Mouse (Mus musculus) lung, postnatal 0 days (tissue): ENCODE data around the gene 2010111I01Rik. TPM values are rescaled to one million over a fixed set of nuclear protein-coding genes. Genes with fewer than 3 reads are reported as not detected.

Source experiments
- ATAC-seq: fragments of 200-750 bp; cut with Nextera tagmentation; 2 replicates; pipeline ENCODE4 v1.8.0; 2017; ENCODE audit warnings: moderate library complexity
- DNase-seq: peaks from one replicate; pipeline ENCODE4 v3.0.0-alpha.2; 2016; ENCODE audit warnings: low spot score
- H3K27ac ChIP-seq: fragments of 300-500 bp; sonication (generic); 2 replicates; pipeline ENCODE4 v1.5.1; 2014; ENCODE audit warnings: antibody characterized with exemption, mild to moderate bottlenecking, low read length, mixed read lengths
- H3K27me3 ChIP-seq: fragments of 300-500 bp; sonication (generic); replicated peaks from 2 replicates; pipeline ENCODE4 v1.6.1; 2014; ENCODE audit warnings: low read length, mixed read lengths; ENCODE audit not compliant: insufficient read depth
- H3K36me3 ChIP-seq: fragments of 300-500 bp; sonication (generic); 2 replicates; pipeline ENCODE4 v1.6.1; 2014; ENCODE audit warnings: low read length, mixed read lengths; ENCODE audit not compliant: insufficient read depth
- H3K4me1 ChIP-seq: fragments of 300-500 bp; sonication (generic); 2 replicates; pipeline ENCODE4 v1.6.1; 2014; ENCODE audit warnings: antibody characterized with exemption, low read depth, low read length, mixed read lengths; ENCODE audit not compliant: insufficient read depth
- H3K4me2 ChIP-seq: fragments of 300-500 bp; sonication (generic); replicated peaks from 2 replicates; pipeline ENCODE4 v1.6.1; 2014; ENCODE audit warnings: low read depth, mild to moderate bottlenecking, low read length, moderate library complexity, mixed read lengths
- H3K4me3 ChIP-seq: fragments of 300-500 bp; sonication (generic); 2 replicates; pipeline ENCODE4 v1.5.1; 2014; ENCODE audit warnings: low read depth, low read length
- H3K9ac ChIP-seq: fragments of 300-500 bp; sonication (generic); replicated peaks from 2 replicates; pipeline ENCODE4 v1.6.1; 2014; ENCODE audit warnings: low read depth, mild to moderate bottlenecking
- H3K9me3 ChIP-seq: fragments of 300-500 bp; sonication (generic); 2 replicates; pipeline ENCODE4 v1.6.1; 2016; ENCODE audit warnings: low read length, mixed read lengths
- CTCF ChIP-seq: IDR thresholded peaks from 2 replicates; pipeline ENCODE4 v1.5.1; 2016; ENCODE audit warnings: antibody characterized with exemption, mild to moderate bottlenecking
- EP300 ChIP-seq: IDR thresholded peaks from 2 replicates; pipeline ENCODE4 v1.6.1; 2016; ENCODE audit warnings: antibody characterized with exemption, mild to moderate bottlenecking, control low read depth
- WGBS: fragments of 180-500 bp; shearing (Covaris S2); extraction: QIAGEN DNeasy Blood & Tissue Kit; methylation state at CpG from one replicate; pipeline ENCODE4 v1.1.7; 2014; 5-methylcytosine and 5-hydroxymethylcytosine counted together
- polyA plus RNA-seq: library from polyadenylated mRNA; unstranded; fragments of >200 nt; fragmentation: Nextera tagmentation; extraction: Ambion mirVana; gene quantifications from 2 replicates; pipeline ENCODE4 v1.2.1, GENCODE M21; 2015

The 2010111I01Rik gene
- polyA plus RNA-seq, 1 experiment from 2014 or later: 130 TPM

GRCm38 (mm10) chr13:63198038-63198437 is 233.3 kb downstream of the 2010111I01Rik start:
- H3K4me1 ChIP-seq: no peaks in the 10 kb centered on the region
- 61% methylated on average over 1 of the region's 1 CpGs for WGBS
- H3K9ac ChIP-seq: no peak overlapping the region
- no peaks in the 10 kb centered on the region for H3K36me3 ChIP-seq
- ATAC-seq: peak; percentile 79
- no peak overlapping the region for H3K27ac ChIP-seq
- peak; percentile 64 for DNase-seq
- TF ChIP-seq CTCF (no peak), EP300 (peak; percentile 76)
- H3K4me2 ChIP-seq: no peak overlapping the region
- H3K4me3 ChIP-seq: no peak overlapping the region
- no peaks in the 10 kb centered on the region for H3K27me3 ChIP-seq
- H3K9me3 ChIP-seq: no peaks in the 10 kb centered on the region

GRCm38 (mm10) chr13:63199588-63199987 is 234.9 kb downstream of the 2010111I01Rik start:
- WGBS: 45% methylated on average over 2 of the region's 2 CpGs
- Histone ChIP-seq H3K27me3 (no peaks in the 10 kb centered on the region), H3K9ac (no peak overlapping the region), H3K4me3 (no peak overlapping the region), H3K27ac (no peak overlapping the region), H3K36me3 (no peaks in the 10 kb centered on the region), H3K4me1 (no peaks in the 10 kb centered on the region), H3K9me3 (no peaks in the 10 kb centered on the region), H3K4me2 (no peak overlapping the region)
- ATAC-seq (no peak), DNase-seq (no peak)
- no peak for TF ChIP-seq EP300
- no peak for TF ChIP-seq CTCF

- ATAC-seq (no peak), DNase-seq (no peak)
- WGBS: 78% methylated on average over 8 of the region's 8 CpGs
- Histone ChIP-seq H3K27me3 (no peaks in the 10 kb centered on the region), H3K36me3 (no peaks in the 10 kb centered on the region), H3K9ac (no peak overlapping the region), H3K4me3 (no peak overlapping the region), H3K9me3 (no peaks in the 10 kb centered on the region), H3K27ac (no peak overlapping the region), H3K4me1 (no peaks in the 10 kb centered on the region), H3K4me2 (no peak overlapping the region)
- no peak for TF ChIP-seq EP300
Measured at GRCm38 (mm10) chr13:63203502-63204278, 239.0 kb downstream of the 2010111I01Rik start.

GRCm38 (mm10) chr13:63205750-63206149 is 241.1 kb downstream of the 2010111I01Rik start:
- Histone ChIP-seq H3K27me3 (no peaks in the 10 kb centered on the region), H3K4me3 (no peak overlapping the region), H3K4me1 (no peaks in the 10 kb centered on the region), H3K36me3 (no peaks in the 10 kb centered on the region), H3K4me2 (no peak overlapping the region), H3K9me3 (no peaks in the 10 kb centered on the region), H3K27ac (no peak overlapping the region), H3K9ac (no peak overlapping the region)
- 65% methylated on average over 4 of the region's 4 CpGs for WGBS
- no peak for TF ChIP-seq EP300
- TF ChIP-seq CTCF: no peak
- DNase-seq: no peak
- no peak for ATAC-seq

- Histone ChIP-seq H3K9ac (no peak overlapping the region), H3K4me2 (no peak overlapping the region), H3K4me3 (no peak overlapping the region), H3K9me3 (no peaks in the 10 kb centered on the region), H3K36me3 (no peaks in the 10 kb centered on the region), H3K27ac (no peak overlapping the region), H3K27me3 (no peaks in the 10 kb centered on the region), H3K4me1 (no peaks in the 10 kb centered on the region)
- DNase-seq (no peak), ATAC-seq (no peak)
- 44% methylated on average over 1 of the region's 1 CpGs for WGBS
- TF ChIP-seq CTCF (no peak), EP300 (no peak)
Measured at GRCm38 (mm10) chr13:63206396-63206795, 241.7 kb downstream of the 2010111I01Rik start.

DNA sequence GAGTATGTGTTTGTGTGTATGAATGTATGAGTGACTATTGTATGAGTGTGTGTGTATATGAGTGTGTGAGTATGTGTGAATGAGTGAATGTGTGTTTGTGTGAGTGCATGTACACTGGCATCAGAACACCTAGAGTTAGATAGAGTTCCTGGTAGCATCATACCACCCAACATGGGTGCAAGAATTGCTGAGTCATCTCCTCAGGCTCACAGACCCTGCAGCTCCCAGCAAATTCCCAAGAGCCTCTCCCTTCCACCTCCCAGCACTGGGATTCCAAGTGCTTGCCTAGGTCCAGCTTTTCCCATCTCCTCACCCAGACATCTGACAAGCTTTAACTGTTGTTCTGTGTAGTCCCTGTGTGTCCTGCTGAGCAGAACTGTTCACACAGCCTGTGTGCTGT is 251.8 kb downstream of the 2010111I01Rik start:
- TF ChIP-seq CTCF (no peak), EP300 (no peak)
- no peaks in the 10 kb centered on the region for H3K9me3 ChIP-seq
- H3K4me1 ChIP-seq: no peaks in the 10 kb centered on the region
- no peak overlapping the region for H3K27ac ChIP-seq
- ATAC-seq (no peak), DNase-seq (no peak)
- no peak overlapping the region for H3K4me2 ChIP-seq
- H3K4me3 ChIP-seq: no peak overlapping the region
- no peaks in the 10 kb centered on the region for H3K27me3 ChIP-seq
- H3K36me3 ChIP-seq: no peaks in the 10 kb centered on the region
- no peak overlapping the region for H3K9ac ChIP-seq
